Mouse (Mus musculus): ENCODE results near the gene Cep131. TPM values are rescaled to one million over a fixed set of nuclear protein-coding genes. Genes with fewer than 3 reads are reported as not detected.

Gene Cep131
- total and polyA plus RNA-seq, 3 experiments, result 6.5 to 10.7 (median 9.3) TPM

DNA sequence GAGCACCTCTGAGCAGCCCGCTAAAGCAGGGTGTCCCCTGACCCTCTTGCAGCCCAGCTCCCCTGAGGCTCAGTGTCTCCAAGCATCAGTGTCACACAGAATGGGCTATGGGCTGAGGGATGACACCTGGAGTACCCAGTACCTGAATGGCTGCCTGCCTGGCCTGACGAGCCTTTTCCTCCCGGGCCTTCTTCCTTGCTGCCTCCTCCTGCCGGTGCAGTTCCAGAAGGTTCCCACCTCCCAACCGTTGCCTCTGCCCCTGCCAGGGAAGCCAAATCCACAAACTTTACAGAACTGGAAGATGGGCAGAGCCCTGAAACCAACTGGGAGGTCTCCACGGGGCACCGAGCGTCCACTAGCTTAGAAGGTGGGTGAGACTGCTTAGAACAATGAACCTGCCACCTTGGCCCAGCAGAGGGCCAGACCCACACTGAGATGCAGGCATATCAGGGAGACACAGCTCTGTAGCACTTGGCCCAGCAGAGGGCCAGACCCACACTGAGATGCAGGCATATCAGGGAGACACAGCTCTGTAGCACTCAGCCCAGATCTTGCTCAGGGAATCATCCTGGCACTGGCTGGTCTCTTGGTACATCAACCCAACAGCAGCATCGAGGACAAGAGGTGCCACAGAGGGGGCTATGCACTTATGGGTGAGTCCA lies 13.5 kb downstream of the Cep131 start:
- H3K27me3 ChIP-seq (ENCODE audit: control insufficient read depth, insufficient read depth, low read length), result no peaks in the 10 kb centered on the region
- H3K36me3 ChIP-seq (ENCODE audit: control insufficient read depth, insufficient read depth, low read length), result no peaks in the 10 kb centered on the region
- no peaks in the 10 kb centered on the region for H3K79me2 ChIP-seq (replicated peaks; ENCODE audit: control insufficient read depth, insufficient read depth, low read length)
- 87% methylated on average over 9 of the region's 9 CpGs for WGBS
- DNase-seq, result no peak
- intact Hi-C loops (cut with DNase I), result no loop called here
- H3K4me3 ChIP-seq, result no peak overlapping the region
- no peak overlapping the region for H3K27ac ChIP-seq
- H3K4me1 ChIP-seq (ENCODE audit: control insufficient read depth, insufficient read depth, low read length), result no peaks in the 10 kb centered on the region
- TF ChIP-seq EP300 (IDR thresholded peaks at IDR 0.05; ENCODE audit: insufficient read depth, low read depth, low read length) (no peak), CTCF (IDR thresholded peaks at IDR 0.05) (no peak), POLR2A (IDR thresholded peaks at IDR 0.05; ENCODE audit: insufficient read depth, low read depth, low read length) (no peak)
- no peak overlapping the region for H3K9ac ChIP-seq (ENCODE audit: low read depth, low read length)

DNA sequence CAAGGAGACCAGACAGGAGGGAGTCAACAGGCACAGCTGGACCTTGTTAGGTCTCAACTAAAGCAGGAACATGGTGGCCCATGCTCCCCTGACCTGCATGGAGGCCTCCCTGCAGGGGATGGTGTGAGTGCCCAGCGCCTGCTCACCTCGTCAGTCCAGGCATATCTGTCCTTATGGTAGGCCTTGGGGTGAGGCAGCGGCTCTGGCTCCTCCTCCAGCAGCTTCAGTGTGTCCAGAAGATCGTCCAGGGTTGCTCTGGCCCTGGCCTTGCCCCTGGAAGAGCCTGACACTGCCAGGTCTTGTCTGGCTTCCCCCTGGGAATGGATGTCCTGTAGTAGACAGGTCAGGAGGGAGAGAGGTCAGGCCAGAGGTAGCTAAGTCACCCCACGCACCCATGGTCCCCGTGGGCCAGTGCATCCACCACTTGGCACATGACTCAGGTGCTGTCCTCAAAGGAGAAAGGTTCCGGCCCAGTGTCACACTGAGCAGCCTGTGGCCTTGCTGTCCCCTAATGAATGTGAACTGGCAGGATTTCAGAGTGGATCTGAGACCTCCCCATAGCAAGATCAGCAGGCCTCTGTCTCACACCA lies 14.8 kb downstream of the Cep131 start:
- H3K27ac ChIP-seq, result no peak overlapping the region
- intact Hi-C loops (cut with DNase I), result no loop called here
- DNase-seq, result no peak
- TF ChIP-seq EP300 (IDR thresholded peaks at IDR 0.05; ENCODE audit: insufficient read depth, low read depth, low read length) (no peak), CTCF (IDR thresholded peaks at IDR 0.05) (no peak), POLR2A (IDR thresholded peaks at IDR 0.05; ENCODE audit: insufficient read depth, low read depth, low read length) (no peak)
- no peaks in the 10 kb centered on the region for H3K36me3 ChIP-seq (ENCODE audit: control insufficient read depth, insufficient read depth, low read length)
- 88% methylated on average over 7 of the region's 7 CpGs for WGBS
- no peaks in the 10 kb centered on the region for H3K4me1 ChIP-seq (ENCODE audit: control insufficient read depth, insufficient read depth, low read length)
- no peaks in the 10 kb centered on the region for H3K79me2 ChIP-seq (replicated peaks; ENCODE audit: control insufficient read depth, insufficient read depth, low read length)
- H3K4me3 ChIP-seq, result no peak overlapping the region
- H3K27me3 ChIP-seq (ENCODE audit: control insufficient read depth, insufficient read depth, low read length), result no peaks in the 10 kb centered on the region
- H3K9ac ChIP-seq (ENCODE audit: low read depth, low read length), result no peak overlapping the region

DNA sequence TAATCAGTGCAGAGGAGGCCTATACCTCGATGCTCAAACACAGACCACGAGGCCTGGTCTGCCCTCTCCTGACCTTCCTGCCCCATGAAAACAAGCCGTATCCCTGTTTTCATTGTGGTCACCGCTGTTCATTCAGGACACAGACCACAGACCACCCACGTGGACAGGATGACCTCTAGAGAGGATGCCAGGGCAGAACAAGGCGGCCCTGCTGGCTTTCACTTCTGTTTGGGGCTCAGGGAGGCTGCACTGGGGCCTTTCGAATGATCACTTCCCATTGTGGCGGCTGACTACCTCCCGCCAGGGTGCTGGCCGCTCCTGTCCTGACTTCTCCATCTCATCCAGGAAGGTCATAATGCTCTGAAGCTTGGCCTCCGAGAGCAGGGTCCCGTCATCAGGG lies 15.6 kb downstream of the Cep131 start:
- no peak for DNase-seq
- no peak overlapping the region for H3K4me3 ChIP-seq
- H3K27me3 ChIP-seq (ENCODE audit: control insufficient read depth, insufficient read depth, low read length), result no peaks in the 10 kb centered on the region
- intact Hi-C loops (cut with DNase I), result no loop called here
- no peaks in the 10 kb centered on the region for H3K79me2 ChIP-seq (replicated peaks; ENCODE audit: control insufficient read depth, insufficient read depth, low read length)
- no peaks in the 10 kb centered on the region for H3K4me1 ChIP-seq (ENCODE audit: control insufficient read depth, insufficient read depth, low read length)
- no peaks in the 10 kb centered on the region for H3K36me3 ChIP-seq (ENCODE audit: control insufficient read depth, insufficient read depth, low read length)
- H3K27ac ChIP-seq, result no peak overlapping the region
- WGBS, result 66% methylated on average over 12 of the region's 12 CpGs
- TF ChIP-seq POLR2A (IDR thresholded peaks at IDR 0.05; ENCODE audit: insufficient read depth, low read depth, low read length) (no peak), CTCF (IDR thresholded peaks at IDR 0.05) (no peak)
- no peak overlapping the region for H3K9ac ChIP-seq (ENCODE audit: low read depth, low read length)

DNA sequence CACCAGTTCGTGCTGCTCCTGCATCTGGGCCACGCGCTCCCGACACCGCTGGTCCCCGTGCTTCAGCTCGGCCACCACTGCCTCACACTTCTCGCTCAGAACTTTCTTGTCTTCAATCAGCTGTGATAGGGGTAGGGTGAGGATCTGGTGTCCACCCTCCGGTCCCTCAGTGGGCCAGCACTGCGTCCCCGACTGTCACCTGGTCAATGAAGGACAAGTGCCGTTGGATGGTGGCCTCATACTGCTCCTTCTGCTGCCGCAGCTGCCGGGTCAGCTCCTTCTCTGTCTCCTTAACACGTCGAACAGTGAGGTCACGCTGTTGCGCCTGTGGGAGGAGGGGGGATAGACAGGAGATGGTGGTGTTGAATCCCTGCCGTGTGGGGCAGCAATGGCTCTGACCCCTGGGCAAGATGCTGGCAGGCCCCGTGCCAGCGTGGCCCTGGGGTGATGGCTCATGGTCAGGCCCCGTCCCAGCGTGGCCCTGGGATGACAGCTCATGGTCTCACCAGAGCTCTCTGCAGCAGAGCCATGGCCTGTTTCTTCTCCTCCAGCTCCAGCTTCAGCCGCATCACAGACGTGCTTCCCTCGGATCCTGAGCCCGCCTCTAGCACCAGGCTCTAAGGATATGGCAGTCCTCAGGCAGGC lies 16.2 kb downstream of the Cep131 start:
- WGBS, result 93% methylated on average over 27 of the region's 27 CpGs
- intact Hi-C loops (cut with DNase I), result no loop called here
- Histone ChIP-seq H3K36me3 (ENCODE audit: control insufficient read depth, insufficient read depth, low read length) (no peaks in the 10 kb centered on the region), H3K4me3 (no peak overlapping the region), H3K9ac (ENCODE audit: low read depth, low read length) (no peak overlapping the region), H3K27me3 (ENCODE audit: control insufficient read depth, insufficient read depth, low read length) (no peaks in the 10 kb centered on the region), H3K79me2 (replicated peaks; ENCODE audit: control insufficient read depth, insufficient read depth, low read length) (no peaks in the 10 kb centered on the region), H3K27ac (no peak overlapping the region), H3K4me1 (ENCODE audit: control insufficient read depth, insufficient read depth, low read length) (no peaks in the 10 kb centered on the region)
- DNase-seq, result no peak
- TF ChIP-seq CTCF (IDR thresholded peaks at IDR 0.05) (no peak), EP300 (IDR thresholded peaks at IDR 0.05; ENCODE audit: insufficient read depth, low read depth, low read length) (no peak), POLR2A (IDR thresholded peaks at IDR 0.05; ENCODE audit: insufficient read depth, low read depth, low read length) (no peak)

DNA sequence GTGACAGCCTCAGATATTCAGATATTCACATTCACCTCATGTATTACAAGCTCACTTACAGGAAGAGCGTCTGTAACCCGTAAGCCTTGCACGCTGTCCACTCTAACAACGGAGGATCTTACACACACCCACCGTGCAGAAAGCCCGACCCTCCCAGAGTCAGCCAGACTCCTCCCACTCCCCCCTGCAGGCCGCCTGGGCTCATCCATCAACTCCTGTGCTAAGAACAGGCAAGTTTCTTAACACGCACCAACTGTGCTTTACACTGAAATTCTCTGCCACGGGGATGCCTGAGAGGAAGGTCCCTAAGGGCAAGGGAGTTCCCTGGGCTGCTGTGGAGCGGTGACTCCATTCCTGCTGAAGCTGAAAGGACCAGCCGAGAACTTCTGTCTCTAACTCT lies 17.4 kb downstream of the Cep131 start:
- DNase-seq, result no peak
- no peak overlapping the region for H3K4me3 ChIP-seq
- no peaks in the 10 kb centered on the region for H3K36me3 ChIP-seq (ENCODE audit: control insufficient read depth, insufficient read depth, low read length)
- intact Hi-C loops (cut with DNase I), result no loop called here
- H3K27ac ChIP-seq, result no peak overlapping the region
- H3K27me3 ChIP-seq (ENCODE audit: control insufficient read depth, insufficient read depth, low read length), result no peaks in the 10 kb centered on the region
- 70% methylated on average over 11 of the region's 11 CpGs for WGBS
- no peak overlapping the region for H3K9ac ChIP-seq (ENCODE audit: low read depth, low read length)
- TF ChIP-seq CTCF (IDR thresholded peaks at IDR 0.05), result no peak
- no peak for TF ChIP-seq EP300 (IDR thresholded peaks at IDR 0.05; ENCODE audit: insufficient read depth, low read depth, low read length)
- no peak for TF ChIP-seq POLR2A (IDR thresholded peaks at IDR 0.05; ENCODE audit: insufficient read depth, low read depth, low read length)
- H3K4me1 ChIP-seq (ENCODE audit: control insufficient read depth, insufficient read depth, low read length), result no peaks in the 10 kb centered on the region
- H3K79me2 ChIP-seq (replicated peaks; ENCODE audit: control insufficient read depth, insufficient read depth, low read length), result no peaks in the 10 kb centered on the region

DNA sequence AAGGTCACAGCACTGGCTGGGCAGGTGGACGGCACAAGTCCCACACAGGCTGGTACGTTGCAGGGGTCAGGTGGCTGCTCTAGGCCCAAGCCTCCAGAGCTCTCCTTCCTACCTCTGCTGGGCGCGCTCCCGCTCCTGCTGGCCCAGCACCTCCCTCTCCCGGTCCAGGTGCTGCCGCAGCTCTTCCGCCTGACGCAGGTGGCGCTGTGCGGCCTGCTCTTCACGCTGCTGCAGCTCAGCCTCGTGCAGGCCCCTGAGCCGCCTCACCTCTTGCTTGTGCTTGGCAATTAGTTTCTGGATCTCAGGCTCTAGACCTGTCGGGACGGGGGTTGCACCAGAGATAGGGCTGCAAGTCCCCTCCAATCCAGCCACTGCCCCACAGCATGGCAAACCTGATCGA lies 18.8 kb downstream of the Cep131 start:
- Histone ChIP-seq H3K4me3 (no peak overlapping the region), H3K9ac (ENCODE audit: low read depth, low read length) (no peak overlapping the region), H3K79me2 (replicated peaks; ENCODE audit: control insufficient read depth, insufficient read depth, low read length) (no peaks in the 10 kb centered on the region), H3K27me3 (ENCODE audit: control insufficient read depth, insufficient read depth, low read length) (no peaks in the 10 kb centered on the region), H3K4me1 (ENCODE audit: control insufficient read depth, insufficient read depth, low read length) (no peaks in the 10 kb centered on the region), H3K36me3 (ENCODE audit: control insufficient read depth, insufficient read depth, low read length) (no peaks in the 10 kb centered on the region), H3K27ac (no peak overlapping the region)
- 87% methylated on average over 17 of the region's 17 CpGs for WGBS
- TF ChIP-seq POLR2A (IDR thresholded peaks at IDR 0.05; ENCODE audit: insufficient read depth, low read depth, low read length) (no peak), CTCF (IDR thresholded peaks at IDR 0.05) (no peak), EP300 (IDR thresholded peaks at IDR 0.05; ENCODE audit: insufficient read depth, low read depth, low read length) (no peak)
- intact Hi-C loops (cut with DNase I), result no loop called here
- no peak for DNase-seq

Data from heart, adult 2 months (tissue).